Mouse (Mus musculus) heart, postnatal 14 days (tissue): ENCODE data around the gene Exosc6. TPM values are rescaled to one million over a fixed set of nuclear protein-coding genes. Genes with fewer than 3 reads are reported as not detected.
A peak's percentile ranks its signal among the peaks of the same experiment; 100 is the strongest.
"Not testable (repeated sequence)": the region's sequence is repeated elsewhere in the genome, so short reads cannot be mapped to it uniquely, and the experiment has no call there.

Source experiments
- DNase-seq, 2 experiments: peaks; one replicate each; pipeline ENCODE4 v3.0.0; 2021 to 2022
- intact Hi-C: fragments of 180-260 bp; cut with DNase I; formaldehyde crosslinking; loops from one replicate; pipeline ENCODE4 v1.15.1; 2025
- total RNA-seq, 2 experiments: library from RNA; stranded (reverse); gene quantifications; 2 replicates each; pipeline ENCODE4 v1.2.3; 2021

Gene Exosc6
- total RNA-seq, 2 experiments from 2014 or later, result not detected

- DNase-seq, result peak; percentile 37 to 41
- intact Hi-C loops, result loop anchor here (2.0 kb wide), 1 partner anchor 34 kb away; no protein-coding TSS in a partner anchor
Observed at GRCm38 (mm10) chr8:111056691-111057293, 653 bp downstream of the Exosc6 start.

DNA sequence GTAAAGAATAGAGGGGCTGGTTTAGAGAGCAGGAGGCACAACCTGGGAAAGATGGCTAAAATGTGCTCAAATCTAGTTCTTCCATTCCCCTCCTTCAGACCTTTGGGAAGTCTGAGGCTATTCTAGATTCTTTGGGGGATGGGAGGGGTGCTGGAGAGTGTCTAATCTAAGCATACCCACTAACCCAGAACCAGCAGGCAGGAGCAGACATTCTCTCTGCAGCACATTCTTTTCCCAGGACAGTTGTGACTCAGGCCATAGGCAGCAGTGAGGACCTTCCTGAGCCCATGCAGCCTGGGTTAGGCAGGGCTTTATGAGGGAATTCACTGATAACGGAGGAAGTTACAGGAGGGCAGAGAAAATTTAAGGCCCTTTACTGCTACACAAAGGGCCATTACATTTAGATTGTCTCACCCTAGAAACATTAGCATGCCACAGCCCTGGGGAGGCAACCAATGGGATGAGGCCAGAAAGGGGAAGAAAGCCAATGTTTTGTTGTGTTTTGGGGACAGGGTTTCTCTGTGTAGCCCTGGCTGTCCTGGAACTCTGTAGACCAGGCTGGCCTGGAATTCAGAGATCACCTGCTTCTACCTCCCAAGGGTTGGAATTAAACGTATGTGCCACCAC, 2.9 kb downstream of the Exosc6 start:
- intact Hi-C loops, result no loop called here
- no peak for DNase-seq

GRCm38 (mm10) chr8:111061688-111062071, 5.5 kb downstream of the Exosc6 start:
- DNase-seq, result no peak
- intact Hi-C loops, result no loop called here

GRCm38 (mm10) chr8:111062072-111062757, 6.1 kb downstream of the Exosc6 start:
- intact Hi-C loops, result no loop called here

DNA sequence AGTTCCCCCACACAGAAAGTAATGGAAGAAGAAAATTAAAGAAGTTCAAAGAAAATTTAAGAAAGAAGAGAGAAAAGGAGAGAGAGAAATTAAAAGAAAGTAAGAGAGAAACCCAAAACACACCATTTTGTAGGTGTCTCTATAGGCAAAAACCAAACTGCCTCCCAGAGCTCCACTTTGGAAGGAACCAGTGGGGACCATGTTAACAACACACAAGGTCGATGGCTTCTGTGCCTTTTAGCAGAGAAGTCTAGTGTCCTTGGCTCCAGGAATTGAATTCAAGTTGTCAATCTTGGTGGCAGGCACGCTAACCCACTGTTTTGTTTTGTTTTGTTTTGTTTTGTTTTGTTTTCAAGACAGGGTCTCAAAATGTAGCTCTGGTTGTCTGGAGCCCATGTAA, 6.8 kb downstream of the Exosc6 start:
- DNase-seq, result no peak
- intact Hi-C loops, result no loop called here

More at GRCm38 (mm10) chr8:111062072-111062757, 6.1 kb downstream of the Exosc6 start:
- peak; percentile 86 to 90 for DNase-seq

GRCm38 (mm10) chr8:111066308-111066707, 10.2 kb downstream of the Exosc6 start:
- no peak for DNase-seq
- intact Hi-C loops, result no loop called here

- intact Hi-C loops, result no loop called here
- no peak for DNase-seq
Observed at GRCm38 (mm10) chr8:111067439-111067838, 11.3 kb downstream of the Exosc6 start.

DNA sequence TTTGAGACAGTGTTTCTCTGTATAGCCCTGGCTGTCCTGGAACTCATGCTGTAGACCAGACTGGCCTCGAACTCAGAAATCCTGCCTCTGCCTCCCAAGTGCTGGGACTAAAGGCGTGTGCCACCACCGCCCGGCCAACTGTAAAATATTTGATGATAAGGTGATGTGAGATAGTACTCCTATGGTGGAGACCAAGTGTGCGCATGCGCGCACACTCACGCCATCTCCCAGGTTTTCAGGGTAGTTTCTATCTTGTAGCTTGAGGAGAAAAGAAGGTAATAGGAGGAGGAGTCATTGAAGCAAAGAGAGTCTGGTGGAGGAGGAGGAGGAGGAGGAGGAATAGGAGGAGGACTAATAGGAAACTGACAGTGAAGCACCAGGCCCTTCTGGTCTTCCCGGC, 12.5 kb downstream of the Exosc6 start:
- intact Hi-C loops, DNase-seq: not testable (repeated sequence)

DNA sequence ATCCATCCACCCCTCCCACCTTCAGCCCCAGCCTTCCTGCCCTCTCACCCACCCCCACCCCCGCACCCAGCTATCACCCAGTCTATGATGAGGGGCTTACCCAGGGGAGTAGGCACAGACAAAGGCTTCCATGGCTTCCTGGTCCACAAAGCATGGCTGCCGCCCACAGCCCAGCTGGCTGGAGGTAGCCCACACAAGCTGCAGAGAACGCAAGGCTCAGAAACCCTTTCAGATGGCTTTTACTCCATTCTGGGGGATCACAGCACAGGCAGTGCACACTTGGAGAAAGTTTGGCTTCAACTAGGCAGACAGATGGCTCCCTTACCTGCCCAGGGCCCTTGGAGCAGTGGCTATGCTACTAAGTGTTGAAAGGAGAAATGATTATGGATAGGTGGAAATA, 19.8 kb downstream of the Exosc6 start:
- intact Hi-C loops, result no loop called here
- no peak for DNase-seq

GRCm38 (mm10) chr8:111079461-111079860, 23.3 kb downstream of the Exosc6 start:
- intact Hi-C loops, result no loop called here
- DNase-seq, result no peak

DNA sequence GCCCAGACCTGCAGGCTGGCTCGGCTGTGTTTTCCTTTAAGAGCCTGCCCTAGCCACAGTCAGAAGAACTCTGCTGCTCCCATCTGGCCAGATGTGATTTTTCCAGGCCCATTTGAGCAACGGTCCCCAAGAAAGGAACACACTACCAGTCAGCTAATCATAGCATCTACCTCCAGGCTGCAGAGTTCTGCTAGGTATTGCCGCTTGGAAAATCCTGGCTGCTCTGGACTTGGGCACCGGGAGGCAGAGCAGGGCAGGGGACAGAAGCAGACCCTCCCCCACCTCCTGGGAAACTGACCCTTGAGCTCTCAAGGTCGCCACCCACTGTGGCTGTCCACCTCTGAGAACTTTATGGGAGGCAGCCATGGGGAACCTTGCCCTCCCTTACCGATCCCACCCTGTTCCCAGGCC, 23.7 kb downstream of the Exosc6 start:
- peak in 1 of 2 experiments; percentile 37 for DNase-seq
- intact Hi-C loops, result no loop called here

DNA sequence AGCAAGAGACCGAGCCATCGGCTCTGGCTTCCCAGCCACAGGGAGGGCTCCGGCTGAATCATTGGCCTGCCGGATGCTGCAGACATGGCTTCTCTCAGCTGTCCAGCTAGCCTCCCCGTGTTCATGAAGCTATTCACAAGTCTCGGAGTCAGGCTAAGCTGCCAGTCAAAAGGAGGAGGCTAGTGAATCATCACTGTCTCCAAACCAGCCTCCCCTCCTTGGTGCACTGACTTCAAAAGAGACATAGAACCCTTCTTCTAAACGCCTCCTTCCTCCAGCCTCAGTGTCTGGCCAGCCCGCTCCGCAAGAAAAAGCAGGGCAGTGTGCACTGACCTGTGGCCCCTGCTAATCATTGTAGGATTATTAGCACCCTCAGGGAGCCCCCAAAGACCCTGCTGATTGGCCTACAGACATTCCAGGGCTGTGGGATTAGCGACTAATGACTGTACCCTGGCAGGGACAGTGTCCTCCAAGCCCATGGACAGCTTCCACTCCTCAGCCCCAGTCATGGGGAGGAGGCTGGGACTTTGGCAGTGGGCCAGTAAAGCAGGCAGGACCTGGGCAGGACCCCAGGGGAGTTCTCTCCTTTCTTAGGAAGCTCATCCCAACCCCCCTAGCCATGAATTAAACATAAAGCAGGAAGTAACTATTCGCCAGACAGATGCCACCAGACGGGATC, 25.6 kb downstream of the Exosc6 start:
- DNase-seq, result no peak
- intact Hi-C loops, result no loop called here

DNA sequence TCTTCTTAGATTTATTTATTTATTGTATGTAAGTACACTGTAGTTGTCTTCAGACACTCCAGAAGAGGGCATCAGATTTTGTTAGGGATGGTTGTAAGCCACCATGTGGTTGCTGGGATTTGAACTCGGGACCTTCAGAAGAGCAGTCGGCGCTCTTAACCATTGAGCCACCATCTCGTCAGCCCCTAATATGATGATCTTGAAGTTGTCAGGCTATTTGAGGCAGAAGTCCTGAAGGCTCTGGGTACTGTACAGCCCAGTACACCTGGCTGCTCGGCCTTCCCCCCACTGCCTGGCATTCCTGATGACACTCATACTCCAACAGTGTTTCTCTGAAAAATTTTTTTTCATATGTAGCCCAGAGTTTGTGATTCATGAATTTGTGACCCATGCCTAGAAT, 27.8 kb downstream of the Exosc6 start:
- intact Hi-C loops, result not testable (repeated sequence)

GRCm38 (mm10) chr8:111090126-111090525, 34.0 kb downstream of the Exosc6 start:
- intact Hi-C loops, result loop anchor here (2.0 to 10.0 kb wide), 3 partner anchors 33 to 465 kb away; partner anchors contain the start of gene Exosc6
- DNase-seq, result peak; percentile 83 to 88

More for the DNA sequence above, 27.8 kb downstream of the Exosc6 start:
- DNase-seq, result not testable (repeated sequence)

DNA sequence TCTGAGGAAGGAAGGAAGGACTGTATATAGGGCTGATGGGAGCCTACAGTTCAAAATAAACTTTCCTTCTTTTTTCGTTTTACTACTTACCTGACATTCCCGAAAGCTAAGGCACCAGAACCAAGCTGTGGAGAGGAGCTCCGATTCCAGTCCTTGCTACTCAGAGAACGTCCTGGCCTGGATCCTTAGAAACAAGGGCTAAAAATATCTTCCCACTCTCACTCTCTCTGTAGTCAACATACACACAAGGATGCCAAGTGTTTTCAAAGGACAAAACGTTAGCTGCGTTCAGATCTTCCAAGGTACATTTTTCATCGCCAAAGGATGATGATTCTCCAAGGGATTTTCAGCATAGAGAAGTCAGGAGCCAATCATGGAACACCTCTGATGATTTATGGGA, 35.6 kb downstream of the Exosc6 start:
- intact Hi-C loops, result loop anchor here (2.0 to 10.0 kb wide), 3 partner anchors 35 to 467 kb away; partner anchors contain the start of gene Exosc6
- no peak for DNase-seq

- DNase-seq, result not testable (repeated sequence)
- intact Hi-C loops, result loop anchor here (5.0 to 10.0 kb wide), 2 partner anchors 340 to 468 kb away; no protein-coding TSS in a partner anchor
Observed at GRCm38 (mm10) chr8:111092326-111092725, 36.2 kb downstream of the Exosc6 start, which contains the start of gene Clec18a. Gene Clec18a, minus strand, starts transcription at chr8:111092426.

DNA sequence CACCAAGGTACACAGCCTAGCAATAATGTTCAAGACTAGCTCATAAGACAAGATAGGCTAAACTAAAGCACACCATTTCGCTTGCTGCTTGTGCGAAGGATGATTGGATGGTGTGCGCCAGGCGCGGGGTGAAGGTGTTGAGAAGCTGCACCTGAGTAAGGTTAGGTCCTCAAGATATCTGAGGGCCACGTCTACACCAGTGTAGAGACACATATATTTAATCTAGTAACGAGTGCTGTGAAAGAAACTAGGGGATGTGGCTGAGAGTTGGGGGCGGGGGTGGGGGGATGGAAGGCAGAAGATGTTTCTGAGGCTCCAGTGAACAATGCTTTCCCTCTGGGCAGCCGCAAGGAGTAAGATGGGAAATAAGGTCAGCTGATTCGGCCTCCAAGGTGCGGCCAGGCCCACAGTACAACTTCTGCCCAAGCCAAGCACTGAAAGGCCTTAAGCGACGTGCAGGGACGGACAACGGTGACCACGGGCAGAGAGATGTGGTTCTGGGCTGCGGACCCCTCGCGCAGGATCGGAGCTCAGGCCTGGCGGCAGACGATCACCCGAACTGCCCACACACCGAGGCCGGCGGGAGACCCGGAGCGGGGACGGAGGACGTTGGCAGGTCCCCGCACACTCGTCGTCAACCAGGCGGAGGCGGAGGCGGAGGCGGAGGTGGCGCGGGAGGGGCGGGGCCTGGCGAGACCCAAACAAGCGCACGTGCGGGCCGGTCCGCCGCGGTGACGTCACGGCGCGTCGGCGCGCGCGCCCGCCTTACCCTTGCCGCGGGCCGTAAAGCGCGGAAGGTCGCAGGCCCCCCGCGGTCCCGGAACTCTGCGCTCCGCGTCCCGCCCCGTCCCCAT, 38.0 kb downstream of the Exosc6 start, which contains the start of gene Pdpr:
Gene Pdpr (plus strand): TSS at position 766 of the 854 bp plus-strand sequence.
- intact Hi-C loops, result loop anchor here (5.0 to 10.0 kb wide), 2 partner anchors 342 to 469 kb away; no protein-coding TSS in a partner anchor
- peak; percentile 94 to 95 for DNase-seq

DNA sequence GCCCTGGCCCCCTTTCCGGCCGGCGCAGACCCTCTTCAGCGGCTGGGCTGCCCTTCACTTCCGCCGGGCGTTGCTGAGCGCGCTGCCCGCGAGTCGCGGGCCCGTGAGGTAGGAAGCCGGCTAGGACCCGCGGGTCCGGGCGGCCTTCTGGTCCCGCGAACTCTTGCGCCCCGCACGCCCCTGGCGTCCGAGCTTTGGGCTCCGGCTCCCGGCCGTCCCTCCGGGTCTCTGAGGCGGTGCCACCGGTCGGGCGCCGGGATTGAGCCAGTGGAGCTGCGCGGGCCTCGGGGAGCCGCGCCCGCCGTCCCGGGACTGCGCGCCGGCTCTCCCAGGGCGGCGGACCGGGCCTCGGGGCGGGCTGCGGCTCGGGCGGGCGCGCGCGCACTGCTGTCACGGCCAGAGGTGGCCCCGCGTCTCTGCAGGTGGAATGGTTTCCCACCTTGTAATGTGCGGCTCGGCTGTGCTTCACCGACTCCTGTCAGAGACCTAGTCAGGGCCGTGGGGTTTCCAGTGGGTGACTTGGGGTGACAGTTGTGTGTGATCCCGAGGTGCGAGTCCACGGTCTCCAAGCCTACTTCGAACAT, 38.7 kb downstream of the Exosc6 start:
- intact Hi-C loops, result loop anchor here (5.0 to 10.0 kb wide), 2 partner anchors 343 to 470 kb away; no protein-coding TSS in a partner anchor
- DNase-seq, result peak in 1 of 2 experiments; percentile 32
